In genomic region chr11:62494754-62495275, GRCm38 (mm10) we compare ENCODE assay signal across 8 mouse cellular contexts. TPM values are rescaled to one million over a fixed set of nuclear protein-coding genes. Genes with fewer than 3 reads are reported as not detected.
DNase-seq lines count a peak whose midpoint lies in the region; TF ChIP-seq lines count a peak whose summit lies in the region.

No protein-coding gene starts in this region.

- peak; percentile 29; the same call in 1 of the 2 replicates for TF ChIP-seq POLR2A in embryonic fibroblast, embryonic 13.5 days (IDR thresholded peaks at IDR 0.05; ENCODE audit: low read depth, low read length)

- DNase-seq in CD4-positive, CD25-positive, alpha-beta regulatory T cell, adult 2 months (ENCODE audit: low read depth, low spot score): peak; percentile 84
- DNase-seq in R1 (ENCODE audit: low read depth, low spot score): peak; percentile 99
- DNase-seq in heart, postnatal 10 days: peak; percentile 67 to 75
- DNase-seq in layer of hippocampus, adult 8-10 months (ENCODE audit: low spot score in 2 of 2): peak; percentile 25 to 52
- DNase-seq in lung, postnatal 25 days (ENCODE audit: low spot score): peak; percentile 92
- DNase-seq in spleen, postnatal 10 days (ENCODE audit: low spot score in 2 of 2): peak; percentile 12 to 59
- no peak for DNase-seq in cerebellum, adult 9-11 months

- no peak overlapping the region for H3K4me3 ChIP-seq in embryonic fibroblast, embryonic 13.5 days (ENCODE audit: insufficient read depth, low read length)

- H3K4me1 ChIP-seq in embryonic fibroblast, embryonic 13.5 days (ENCODE audit: control insufficient read depth, insufficient read depth, low read length): peaks cover 9% of the 10 kb centered on the region

- peak overlapping the region; percentile 72 for H3K27ac ChIP-seq in embryonic fibroblast, embryonic 13.5 days (ENCODE audit: insufficient read depth, low read length)

- intact Hi-C loops in heart, postnatal 10 days (cut with DNase I): loop anchor here (5.0 kb wide), 1 partner anchor 98 kb away; no protein-coding TSS in a partner anchor

- no peak for TF ChIP-seq CTCF in embryonic fibroblast, embryonic 13.5 days (IDR thresholded peaks at IDR 0.05; ENCODE audit: borderline replicate concordance, insufficient read depth, low read length)

RNA-seq across cellular contexts. Expression of gene Ncor1, which starts 36.5 kb away (rescaled TPM):
- 179 and 225 TPM in 2 replicates for polyA plus RNA-seq in embryonic fibroblast, embryonic 13.5 days (2011; ENCODE audit: insufficient read length, low read depth, missing spikeins)
- total RNA-seq in heart, postnatal 10 days (2021): 100 to 1,000 TPM; 137 to 148 TPM
- 100 to 1,000 TPM; 269 to 325 (median 294) TPM for total RNA-seq in layer of hippocampus, adult 8-10 months (2022)

RNA-seq across cellular contexts. Expression of gene Pigl, which starts 36.6 kb away (rescaled TPM):
- polyA plus RNA-seq in embryonic fibroblast, embryonic 13.5 days (2011; ENCODE audit: insufficient read length, low read depth, missing spikeins): 4.5 and 6.7 TPM in 2 replicates
- total RNA-seq in heart, postnatal 10 days (2021): 1 to 10 TPM; 2.7 to 3.6 TPM
- total RNA-seq in layer of hippocampus, adult 8-10 months (2022): 1 to 10 TPM; 5.8 to 8.3 (median 6.9) TPM

RNA-seq across cellular contexts. Expression of gene Cenpv, which starts 44.2 kb away (rescaled TPM):
- polyA plus RNA-seq in embryonic fibroblast, embryonic 13.5 days (2011; ENCODE audit: insufficient read length, low read depth, missing spikeins): 6.3 and 7.3 TPM in 2 replicates
- 10 to 100 TPM; 19.3 to 19.8 TPM for total RNA-seq in heart, postnatal 10 days (2021)
- total RNA-seq in layer of hippocampus, adult 8-10 months (2022): 10 to 100 TPM; 32.1 to 40.8 (median 39.0) TPM

RNA-seq across cellular contexts. Expression of gene Ubb, which starts 56.2 kb away (rescaled TPM):
- 493 and 593 TPM in 2 replicates for polyA plus RNA-seq in embryonic fibroblast, embryonic 13.5 days (2011; ENCODE audit: insufficient read length, low read depth, missing spikeins)
- 100 to 1,000 TPM; 678 to 750 TPM for total RNA-seq in heart, postnatal 10 days (2021)
- 1,000 to 10,000 TPM; 1,746 to 1,909 (median 1,854) TPM for total RNA-seq in layer of hippocampus, adult 8-10 months (2022)
